Mouse (Mus musculus): ENCODE measurements at regions not wholly inside any gene's neighbourhood (a gene's known extent, or its start where the extent isn't known, plus 50 kb on each side); places are given as distances from the start of the nearest gene placed in this dataset.

DNA sequence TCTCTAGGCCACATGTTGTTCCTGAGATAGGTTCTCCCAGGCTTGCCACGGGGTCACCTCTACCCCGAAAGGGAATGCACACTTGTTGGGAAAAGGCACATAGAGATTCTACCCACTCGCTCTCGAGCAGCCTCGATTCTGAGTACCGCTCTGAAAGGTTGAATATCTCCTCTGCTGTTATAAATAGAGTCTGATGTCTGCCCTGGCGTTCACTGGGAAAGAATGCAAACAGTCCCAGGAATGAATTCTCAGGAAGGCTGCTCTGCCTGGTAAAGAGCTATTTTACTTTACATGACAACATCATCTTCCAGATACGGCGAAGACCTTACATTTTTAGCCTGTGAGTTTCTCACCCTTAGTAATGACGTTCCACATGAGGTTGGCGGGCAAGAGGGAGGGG lies 116.1 kb upstream of the Ccn2 start:
- ATAC-seq (ENCODE audit: low FRiP score) = no peak
- no peak for DNase-seq (ENCODE audit: low spot score)
- no peaks in the 10 kb centered on the region for H3K36me3 ChIP-seq (ENCODE audit: control insufficient read depth, insufficient read depth, low read length)
- no peak overlapping the region for H3K9ac ChIP-seq (ENCODE audit: low read depth, low read length)
- no peak overlapping the region for H3K4me3 ChIP-seq (ENCODE audit: low read depth, low read length)
- 81% methylated on average over 11 of the region's 11 CpGs for WGBS
- H3K27ac ChIP-seq (ENCODE audit: low read depth, low read length) = no peak overlapping the region
- H3K4me1 ChIP-seq (replicated peaks; ENCODE audit: control insufficient read depth, insufficient read depth, low read length) = no peaks in the 10 kb centered on the region
- H3K27me3 ChIP-seq (ENCODE audit: control insufficient read depth, insufficient read depth, low read length) = no peaks in the 10 kb centered on the region
- H3K9me3 ChIP-seq (ENCODE audit: control insufficient read depth, low read length) = no peaks in the 10 kb centered on the region
- no peak overlapping the region for H3K4me2 ChIP-seq (replicated peaks; ENCODE audit: low read depth, low read length)

DNA sequence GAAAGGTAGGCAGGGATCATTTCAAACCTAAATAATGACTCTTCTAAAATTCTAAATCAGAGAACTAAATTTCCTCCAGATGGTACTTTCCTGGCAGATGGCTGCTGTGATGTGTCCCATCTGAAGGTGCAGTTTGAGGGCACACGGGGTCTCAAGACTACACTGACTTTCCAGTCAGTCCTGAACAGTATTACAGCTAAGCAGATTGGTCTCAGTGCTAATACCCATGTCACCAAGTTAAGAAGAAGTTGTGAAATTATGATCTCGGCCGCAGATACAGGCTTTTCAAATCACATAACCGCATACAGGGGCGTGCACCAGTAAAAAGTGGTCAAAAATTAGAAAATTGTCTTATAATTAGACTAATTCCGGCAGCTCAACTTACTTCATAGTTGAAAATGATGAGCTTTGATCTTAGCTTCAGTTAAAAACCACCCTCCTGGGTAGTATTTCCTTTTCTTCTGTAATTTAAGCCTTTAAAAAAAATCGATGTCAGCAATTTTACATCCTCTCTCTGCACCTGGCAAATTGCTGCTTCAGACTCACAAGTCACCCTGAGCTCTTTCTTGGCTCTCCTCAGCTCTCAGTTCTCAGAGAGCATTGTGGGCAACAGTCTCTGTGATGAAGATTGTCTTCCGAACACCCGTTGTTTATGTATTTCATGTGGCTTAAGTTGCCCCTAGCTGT lies 113.2 kb upstream of the Ccn2 start:
- ATAC-seq (ENCODE audit: low FRiP score) (no peak), DNase-seq (ENCODE audit: low spot score) (no peak)
- Histone ChIP-seq H3K36me3 (ENCODE audit: control insufficient read depth, insufficient read depth, low read length) (no peaks in the 10 kb centered on the region), H3K9ac (ENCODE audit: low read depth, low read length) (no peak overlapping the region), H3K4me3 (ENCODE audit: low read depth, low read length) (no peak overlapping the region), H3K4me2 (replicated peaks; ENCODE audit: low read depth, low read length) (no peak overlapping the region), H3K4me1 (replicated peaks; ENCODE audit: control insufficient read depth, insufficient read depth, low read length) (no peaks in the 10 kb centered on the region), H3K27me3 (ENCODE audit: control insufficient read depth, insufficient read depth, low read length) (no peaks in the 10 kb centered on the region), H3K9me3 (ENCODE audit: control insufficient read depth, low read length) (no peaks in the 10 kb centered on the region), H3K27ac (ENCODE audit: low read depth, low read length) (no peak overlapping the region)
- WGBS = 80% methylated on average over 9 of the region's 9 CpGs

DNA sequence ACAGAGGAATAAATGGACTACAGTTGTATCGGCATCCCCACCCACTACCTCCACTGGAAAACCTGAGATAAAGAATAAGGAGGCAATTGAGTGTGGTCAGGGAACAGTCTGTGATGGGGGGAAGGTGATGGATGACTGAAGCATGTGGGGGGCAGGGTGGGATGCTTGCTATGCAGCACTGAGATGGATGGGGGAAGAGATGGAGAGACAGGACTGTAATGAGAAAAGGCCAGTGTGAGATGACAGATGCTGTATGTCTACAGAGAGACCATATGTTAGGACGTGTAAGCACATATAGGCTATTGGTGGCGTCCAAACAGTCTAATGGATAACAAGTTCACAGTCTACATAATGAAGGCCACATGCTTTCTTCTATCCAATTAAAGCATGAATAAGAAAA lies 112.2 kb upstream of the Ccn2 start:
- Histone ChIP-seq H3K4me1 (replicated peaks; ENCODE audit: control insufficient read depth, insufficient read depth, low read length) (no peaks in the 10 kb centered on the region), H3K9ac (ENCODE audit: low read depth, low read length) (no peak overlapping the region), H3K9me3 (ENCODE audit: control insufficient read depth, low read length) (no peaks in the 10 kb centered on the region), H3K36me3 (ENCODE audit: control insufficient read depth, insufficient read depth, low read length) (no peaks in the 10 kb centered on the region), H3K27me3 (ENCODE audit: control insufficient read depth, insufficient read depth, low read length) (no peaks in the 10 kb centered on the region), H3K27ac (ENCODE audit: low read depth, low read length) (no peak overlapping the region), H3K4me2 (replicated peaks; ENCODE audit: low read depth, low read length) (no peak overlapping the region), H3K4me3 (ENCODE audit: low read depth, low read length) (no peak overlapping the region)
- WGBS = 69% methylated on average over 3 of the region's 3 CpGs
- DNase-seq (ENCODE audit: low spot score) = no peak
- peak; percentile 66 for ATAC-seq (ENCODE audit: low FRiP score)

DNA sequence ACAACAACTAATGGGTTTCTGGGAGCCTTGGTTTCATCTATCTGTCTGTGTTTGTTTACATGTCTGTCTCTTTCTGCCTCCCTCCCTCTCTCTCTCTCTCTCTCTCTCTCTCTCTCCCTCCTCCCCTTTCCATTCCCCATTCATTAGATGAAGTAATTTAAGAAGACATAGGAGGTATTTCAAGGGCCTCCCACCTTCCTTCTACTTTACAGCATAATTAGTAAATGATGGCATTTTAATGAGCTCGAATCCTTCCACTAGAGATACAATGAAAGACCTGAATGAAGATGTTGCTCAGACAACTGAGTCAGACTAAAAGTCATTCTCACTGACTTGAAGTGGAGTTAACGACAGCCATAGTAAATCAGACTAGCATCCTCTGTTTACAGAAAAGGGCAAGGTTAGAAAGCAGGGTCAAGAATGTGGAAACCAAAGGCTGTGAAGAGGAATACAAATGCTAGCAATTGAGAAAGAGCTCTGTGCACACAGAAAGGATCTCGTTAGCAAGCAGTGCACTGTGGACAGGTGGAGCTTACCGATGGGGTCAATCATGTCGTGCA lies 111.1 kb upstream of the Ccn2 start:
- Histone ChIP-seq H3K27me3 (ENCODE audit: control insufficient read depth, insufficient read depth, low read length) (no peaks in the 10 kb centered on the region), H3K27ac (ENCODE audit: low read depth, low read length) (no peak overlapping the region), H3K4me3 (ENCODE audit: low read depth, low read length) (no peak overlapping the region), H3K9me3 (ENCODE audit: control insufficient read depth, low read length) (no peaks in the 10 kb centered on the region), H3K4me2 (replicated peaks; ENCODE audit: low read depth, low read length) (no peak overlapping the region), H3K4me1 (replicated peaks; ENCODE audit: control insufficient read depth, insufficient read depth, low read length) (no peaks in the 10 kb centered on the region), H3K9ac (ENCODE audit: low read depth, low read length) (no peak overlapping the region), H3K36me3 (ENCODE audit: control insufficient read depth, insufficient read depth, low read length) (no peaks in the 10 kb centered on the region)
- 46% methylated on average over 5 of the region's 5 CpGs for WGBS
- ATAC-seq (ENCODE audit: low FRiP score) (no peak), DNase-seq (ENCODE audit: low spot score) (no peak)

DNA sequence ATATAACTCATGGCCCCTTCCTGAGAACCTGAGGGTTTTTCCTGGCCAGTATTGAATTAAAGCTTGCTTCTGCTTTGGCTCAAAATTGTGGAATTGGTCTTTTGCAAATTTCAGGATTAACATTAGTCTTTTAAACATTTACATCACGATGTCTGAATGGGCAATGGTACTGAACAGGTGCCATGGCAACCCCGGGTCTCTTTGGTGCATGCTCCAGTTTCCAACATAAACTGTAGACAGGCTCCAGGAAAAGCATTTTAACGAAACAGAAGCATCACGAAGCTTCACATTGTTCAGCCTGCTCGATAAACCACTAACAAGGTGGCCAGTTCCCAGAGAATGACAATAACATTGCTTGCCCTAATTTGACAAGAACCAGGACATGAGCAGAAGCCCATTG lies 109.8 kb upstream of the Ccn2 start:
- ATAC-seq (ENCODE audit: low FRiP score) = no peak
- H3K4me2 ChIP-seq (replicated peaks; ENCODE audit: low read depth, low read length) = no peak overlapping the region
- H3K4me1 ChIP-seq (replicated peaks; ENCODE audit: control insufficient read depth, insufficient read depth, low read length) = no peaks in the 10 kb centered on the region
- H3K9ac ChIP-seq (ENCODE audit: low read depth, low read length) = no peak overlapping the region
- no peak overlapping the region for H3K27ac ChIP-seq (ENCODE audit: low read depth, low read length)
- DNase-seq (ENCODE audit: low spot score) = no peak
- H3K36me3 ChIP-seq (ENCODE audit: control insufficient read depth, insufficient read depth, low read length) = no peaks in the 10 kb centered on the region
- H3K9me3 ChIP-seq (ENCODE audit: control insufficient read depth, low read length) = no peaks in the 10 kb centered on the region
- H3K27me3 ChIP-seq (ENCODE audit: control insufficient read depth, insufficient read depth, low read length) = no peaks in the 10 kb centered on the region
- no peak overlapping the region for H3K4me3 ChIP-seq (ENCODE audit: low read depth, low read length)
- 76% methylated on average over 5 of the region's 5 CpGs for WGBS

DNA sequence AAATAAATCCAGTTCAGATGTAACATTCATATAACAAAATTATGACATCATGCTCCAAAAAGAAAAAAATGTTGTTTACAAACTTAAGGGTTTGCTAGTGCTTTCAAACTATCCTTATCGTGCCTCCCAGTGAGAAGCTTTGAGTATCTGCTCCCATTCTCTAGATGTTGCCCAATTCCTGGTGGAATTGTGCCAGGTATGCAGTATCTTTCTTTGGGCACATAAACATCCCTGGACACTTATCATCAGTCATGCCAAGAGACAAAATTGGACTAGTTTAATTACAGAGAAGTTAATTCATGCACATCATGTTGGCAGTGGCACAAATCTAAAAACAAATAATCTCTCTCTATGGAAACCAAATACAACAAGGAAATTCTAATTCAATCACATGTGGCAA lies 109.0 kb upstream of the Ccn2 start:
- Histone ChIP-seq H3K4me1 (replicated peaks; ENCODE audit: control insufficient read depth, insufficient read depth, low read length) (no peaks in the 10 kb centered on the region), H3K27me3 (ENCODE audit: control insufficient read depth, insufficient read depth, low read length) (no peaks in the 10 kb centered on the region), H3K36me3 (ENCODE audit: control insufficient read depth, insufficient read depth, low read length) (no peaks in the 10 kb centered on the region), H3K9me3 (ENCODE audit: control insufficient read depth, low read length) (no peaks in the 10 kb centered on the region), H3K4me3 (ENCODE audit: low read depth, low read length) (no peak overlapping the region), H3K4me2 (replicated peaks; ENCODE audit: low read depth, low read length) (no peak overlapping the region), H3K9ac (ENCODE audit: low read depth, low read length) (no peak overlapping the region), H3K27ac (ENCODE audit: low read depth, low read length) (no peak overlapping the region)
- DNase-seq (ENCODE audit: low spot score) (no peak), ATAC-seq (ENCODE audit: low FRiP score) (no peak)
- 84% methylated on average over 1 of the region's 1 CpGs for WGBS

DNA sequence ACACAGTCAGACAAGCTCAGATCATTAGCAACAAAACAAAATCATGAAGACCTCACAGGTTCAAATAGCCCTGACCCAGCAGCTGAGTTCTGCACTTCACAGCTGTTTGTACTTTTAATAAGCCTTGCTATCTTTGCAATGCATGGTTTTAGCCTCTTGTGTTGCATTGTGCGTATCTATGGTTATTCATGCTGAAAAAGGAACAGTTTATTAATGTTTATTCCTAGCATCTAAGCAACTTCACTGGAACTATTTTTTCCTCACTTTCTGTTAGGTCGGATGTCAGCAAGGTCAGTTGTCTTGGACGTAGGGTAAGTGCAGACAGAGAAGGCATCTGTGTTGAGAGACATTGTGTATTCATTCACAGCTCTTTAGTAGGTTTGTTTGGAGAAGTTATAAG lies 107.3 kb upstream of the Ccn2 start:
- Histone ChIP-seq H3K4me3 (ENCODE audit: low read depth, low read length) (no peak overlapping the region), H3K9ac (ENCODE audit: low read depth, low read length) (no peak overlapping the region), H3K4me1 (replicated peaks; ENCODE audit: control insufficient read depth, insufficient read depth, low read length) (no peaks in the 10 kb centered on the region), H3K4me2 (replicated peaks; ENCODE audit: low read depth, low read length) (no peak overlapping the region), H3K36me3 (ENCODE audit: control insufficient read depth, insufficient read depth, low read length) (no peaks in the 10 kb centered on the region), H3K27me3 (ENCODE audit: control insufficient read depth, insufficient read depth, low read length) (no peaks in the 10 kb centered on the region), H3K27ac (ENCODE audit: low read depth, low read length) (no peak overlapping the region), H3K9me3 (ENCODE audit: control insufficient read depth, low read length) (no peaks in the 10 kb centered on the region)
- ATAC-seq (ENCODE audit: low FRiP score) (no peak), DNase-seq (ENCODE audit: low spot score) (no peak)
- 79% methylated on average over 3 of the region's 3 CpGs for WGBS

DNA sequence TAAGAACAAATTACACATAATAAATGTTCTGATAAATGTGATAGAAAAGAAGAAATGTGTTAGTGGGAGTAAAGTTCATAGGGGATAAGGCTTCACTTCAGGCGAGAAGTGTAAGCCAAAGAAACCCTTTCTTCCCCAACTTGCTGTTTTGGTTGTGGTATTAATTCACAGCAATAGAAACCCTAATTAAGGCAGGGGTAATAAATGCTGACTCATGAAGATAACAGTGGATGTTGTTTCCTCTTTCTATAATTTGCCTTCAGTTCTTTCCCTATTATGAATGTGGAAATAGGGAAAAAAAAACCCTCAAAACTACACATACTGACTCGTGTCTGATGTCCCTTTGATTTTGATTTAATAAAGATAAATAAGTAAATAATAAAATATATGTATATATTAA lies 104.8 kb upstream of the Ccn2 start:
- H3K4me2 ChIP-seq (replicated peaks; ENCODE audit: low read depth, low read length) = no peak overlapping the region
- 90% methylated on average over 2 of the region's 2 CpGs for whole genome bisulfite sequencing
- no peaks in the 10 kb centered on the region for H3K27me3 ChIP-seq (ENCODE audit: control insufficient read depth, insufficient read depth, low read length)

DNA sequence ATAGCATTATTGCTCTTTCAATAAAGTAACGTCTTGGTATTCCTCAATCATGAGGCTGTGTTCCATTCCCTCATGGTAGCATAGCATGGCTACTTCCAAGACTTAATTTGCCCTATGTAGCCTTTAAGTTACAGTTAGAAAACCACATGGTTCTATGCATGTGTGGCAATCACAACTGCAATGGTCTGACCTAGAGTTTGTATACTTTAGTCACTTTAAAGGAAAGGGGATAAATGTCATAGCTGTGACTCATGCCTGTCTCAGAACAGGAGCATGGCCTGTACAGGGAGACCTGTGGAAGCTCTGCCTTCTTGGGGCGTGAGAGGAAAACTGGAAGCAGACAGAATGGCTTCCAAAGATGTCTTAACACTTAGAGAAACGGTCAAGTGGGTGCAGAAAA lies 103.4 kb upstream of the Ccn2 start:
- no peak overlapping the region for H3K4me2 ChIP-seq (replicated peaks; ENCODE audit: low read depth, low read length)
- H3K27me3 ChIP-seq (ENCODE audit: control insufficient read depth, insufficient read depth, low read length) = no peaks in the 10 kb centered on the region
- H3K9ac ChIP-seq (ENCODE audit: low read depth, low read length) = no peak overlapping the region
- no peaks in the 10 kb centered on the region for H3K4me1 ChIP-seq (replicated peaks; ENCODE audit: control insufficient read depth, insufficient read depth, low read length)
- ATAC-seq (ENCODE audit: low FRiP score) (no peak), DNase-seq (ENCODE audit: low spot score) (no peak)
- H3K4me3 ChIP-seq (ENCODE audit: low read depth, low read length) = no peak overlapping the region
- 88% methylated on average over 3 of the region's 3 CpGs for WGBS
- no peak overlapping the region for H3K27ac ChIP-seq (ENCODE audit: low read depth, low read length)
- H3K36me3 ChIP-seq (ENCODE audit: control insufficient read depth, insufficient read depth, low read length) = no peaks in the 10 kb centered on the region
- H3K9me3 ChIP-seq (ENCODE audit: control insufficient read depth, low read length) = no peaks in the 10 kb centered on the region

More for the DNA sequence above, 104.8 kb upstream of the Ccn2 start:
- ATAC-seq (ENCODE audit: low FRiP score) = no peak
- no peaks in the 10 kb centered on the region for H3K9me3 ChIP-seq (ENCODE audit: control insufficient read depth, low read length)
- H3K27ac ChIP-seq (ENCODE audit: low read depth, low read length) = no peak overlapping the region
- no peak for DNase-seq (ENCODE audit: low spot score)
- no peaks in the 10 kb centered on the region for H3K36me3 ChIP-seq (ENCODE audit: control insufficient read depth, insufficient read depth, low read length)
- H3K4me3 ChIP-seq (ENCODE audit: low read depth, low read length) = no peak overlapping the region
- H3K9ac ChIP-seq (ENCODE audit: low read depth, low read length) = no peak overlapping the region
- H3K4me1 ChIP-seq (replicated peaks; ENCODE audit: control insufficient read depth, insufficient read depth, low read length) = no peaks in the 10 kb centered on the region

Measured in hindbrain, embryonic 11.5 days (tissue).